Mouse (Mus musculus): ENCODE results near the gene Metrn.

Metrn gene

DNA sequence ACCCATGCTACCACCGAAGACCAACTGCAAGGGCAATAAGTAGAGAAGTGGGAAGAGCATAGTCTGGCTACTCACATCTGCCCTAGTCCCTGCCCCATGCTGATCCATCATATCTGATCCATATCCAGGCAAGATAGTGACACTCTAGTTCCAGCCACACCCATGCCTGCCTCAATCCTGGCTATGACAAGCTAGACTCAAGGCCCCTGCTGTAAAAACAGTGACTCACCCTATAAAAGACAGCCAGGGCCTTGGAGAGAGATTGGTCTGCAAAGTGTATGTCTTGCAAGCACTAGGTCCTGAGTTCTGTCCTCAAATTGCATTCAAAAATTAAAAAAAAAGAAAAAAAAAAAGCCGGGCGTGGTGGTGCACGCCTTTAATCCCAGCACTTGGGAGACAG is 9.6 kb upstream of the Metrn start:
- DNase-seq = no peak

- DNase-seq = peak; percentile 85
Measured at GRCm38 (mm10) chr17:25802825-25803517, 6.0 kb upstream of the Metrn start.

- DNase-seq = no peak
Measured at GRCm38 (mm10) chr17:25801029-25801428, 4.1 kb upstream of the Metrn start.

DNA sequence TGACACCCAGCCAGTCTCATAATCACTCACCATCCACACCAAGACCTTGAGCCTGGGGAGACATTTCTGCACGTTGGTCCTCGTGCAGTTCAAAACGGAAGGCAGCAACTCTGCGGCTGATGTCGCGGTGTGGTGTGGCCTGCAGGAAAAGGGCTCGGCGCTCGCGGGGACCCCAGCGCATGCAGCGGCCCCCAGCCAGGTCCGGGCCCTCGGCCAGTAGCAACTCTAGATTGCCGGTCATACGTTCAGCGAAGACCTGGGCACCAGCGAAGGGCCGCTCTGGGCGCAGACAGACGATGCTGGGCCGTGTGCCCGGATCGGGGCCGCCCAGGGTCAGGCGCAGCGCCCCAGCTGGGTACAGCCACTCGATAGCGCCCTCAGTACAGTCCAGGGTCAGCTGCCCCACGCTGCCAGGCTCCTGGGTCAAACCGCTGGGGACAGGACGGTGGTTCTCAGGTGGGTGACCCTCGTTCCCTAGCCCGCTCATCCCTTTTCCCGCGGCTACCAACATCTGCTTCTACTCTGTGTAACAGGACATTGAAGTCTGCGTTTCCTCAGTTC is 645 bp downstream of the Metrn start:
- DNase-seq = no peak

- DNase-seq = peak; percentile 62
Measured at GRCm38 (mm10) chr17:25795609-25796092, 1.3 kb downstream of the Metrn start, which contains the start of gene AC134908.4. AC134908.4 (minus strand) TSS chr17:25795659.

GRCm38 (mm10) chr17:25794998-25795397 is 1.9 kb downstream of the Metrn start:
- DNase-seq = no peak

DNA sequence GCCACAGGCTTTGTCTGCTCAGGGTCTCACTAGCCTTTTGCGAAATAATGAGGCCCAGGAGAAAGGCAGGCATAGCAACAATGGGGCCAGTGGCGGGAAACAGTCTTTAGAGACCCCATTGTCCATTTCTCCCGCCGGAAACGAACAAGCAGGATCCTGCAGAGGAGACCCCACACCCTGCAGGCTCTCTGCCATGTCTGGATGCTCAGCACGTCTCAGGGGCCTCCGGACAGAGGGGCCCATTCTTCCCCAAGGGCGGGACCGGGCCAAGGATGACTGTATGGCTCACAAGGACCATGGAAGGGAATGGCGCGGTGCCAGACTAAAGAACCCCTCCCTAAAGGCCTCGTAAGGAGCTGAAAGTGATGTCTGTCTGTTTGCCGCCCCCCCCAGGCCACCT is 2.7 kb downstream of the Metrn start:
- no peak for DNase-seq

- DNase-seq = peak; percentile 63
Measured at GRCm38 (mm10) chr17:25792615-25793014, 4.3 kb downstream of the Metrn start, which contains the start of gene Fam173a. Fam173a (minus strand) TSS chr17:25792901.

DNA sequence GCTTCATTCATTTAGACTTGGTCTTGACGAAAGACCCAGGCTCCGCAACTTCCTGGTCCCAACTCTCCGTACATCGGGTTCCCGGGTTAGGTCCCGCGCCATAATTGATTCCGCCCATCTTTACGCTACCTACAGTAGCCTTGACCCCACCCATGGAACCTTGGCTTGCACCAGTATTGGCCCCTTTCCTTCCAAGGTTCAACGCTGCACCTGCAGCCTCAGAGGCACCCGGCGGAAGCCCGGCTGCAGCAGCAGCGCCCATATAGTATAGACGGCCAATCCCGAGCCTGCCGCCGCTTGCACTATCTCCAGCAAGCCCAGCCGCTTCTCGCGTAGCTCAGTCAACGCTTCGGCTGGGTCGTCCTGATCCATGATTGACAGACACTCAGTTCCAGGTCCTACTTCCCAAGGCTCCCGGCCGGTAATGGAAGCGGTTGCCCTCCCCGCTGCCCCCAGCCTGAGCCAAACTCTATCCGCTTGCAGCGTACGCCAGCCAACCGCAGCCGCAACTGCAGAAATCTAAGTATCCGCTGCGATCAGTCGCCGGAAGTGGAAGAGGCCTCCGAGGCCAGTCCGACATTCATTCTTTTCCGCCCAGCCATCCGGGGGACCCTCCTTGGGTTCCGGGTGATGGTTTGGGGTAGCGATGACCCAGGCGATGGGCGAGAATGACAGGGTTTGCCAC is 5.0 kb downstream of the Metrn start:
- peak; percentile 82 for DNase-seq

DNA sequence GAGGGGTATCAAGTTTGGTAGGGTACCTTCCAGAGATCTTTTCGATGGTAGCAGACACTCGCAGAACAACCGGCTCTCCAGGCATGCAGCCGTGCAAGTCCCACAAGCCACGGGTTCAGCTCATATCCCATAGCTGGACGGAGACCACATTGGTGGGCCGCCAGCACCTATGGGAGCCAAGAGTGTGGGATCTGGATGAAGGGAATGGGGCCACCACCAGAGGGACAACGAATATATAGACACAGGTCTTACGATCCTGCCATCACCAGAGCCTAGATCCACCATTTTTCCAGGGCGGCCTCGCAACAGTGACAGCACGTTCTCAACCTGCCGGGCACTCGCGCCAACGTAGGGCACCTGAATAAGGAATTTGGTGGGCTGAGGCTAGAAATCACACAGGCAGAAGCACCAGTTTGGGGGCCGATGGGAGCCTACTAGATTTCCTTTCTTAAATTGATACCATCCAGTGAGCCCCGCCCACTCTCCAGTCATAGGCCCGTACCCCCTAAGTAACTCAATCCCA is 5.6 kb downstream of the Metrn start:
- no peak for DNase-seq

- no peak for DNase-seq
Measured at GRCm38 (mm10) chr17:25786781-25787504, 10.0 kb downstream of the Metrn start.

DNA sequence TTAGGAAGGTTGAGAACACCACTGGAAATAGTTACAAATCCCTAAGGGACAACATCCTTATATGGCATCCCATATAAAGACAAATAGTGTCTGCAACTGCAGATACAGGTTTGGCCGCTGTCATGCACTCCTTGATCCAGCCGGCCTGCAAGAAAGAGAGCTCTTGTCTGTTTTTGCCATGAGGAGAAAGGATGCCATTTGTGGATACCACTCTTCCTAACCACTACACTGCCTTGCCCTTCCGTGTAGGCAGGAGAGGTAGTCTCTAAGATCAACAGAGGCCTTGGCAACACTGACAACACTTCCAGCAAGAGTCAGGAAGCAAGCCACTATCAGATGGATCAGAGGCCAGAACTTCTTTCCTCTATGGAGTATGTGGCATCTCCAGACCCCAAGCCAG is 10.7 kb downstream of the Metrn start, which contains the start of gene Ccdc78:
Gene Ccdc78, plus strand, starts transcription at position 301 of the 400 bp plus-strand sequence.
- DNase-seq = no peak

- DNase-seq = peak; percentile 94
Measured at GRCm38 (mm10) chr17:25785281-25785745, 11.6 kb downstream of the Metrn start, which contains the start of gene Haghl. Haghl (minus strand) TSS chr17:25785673.

DNA sequence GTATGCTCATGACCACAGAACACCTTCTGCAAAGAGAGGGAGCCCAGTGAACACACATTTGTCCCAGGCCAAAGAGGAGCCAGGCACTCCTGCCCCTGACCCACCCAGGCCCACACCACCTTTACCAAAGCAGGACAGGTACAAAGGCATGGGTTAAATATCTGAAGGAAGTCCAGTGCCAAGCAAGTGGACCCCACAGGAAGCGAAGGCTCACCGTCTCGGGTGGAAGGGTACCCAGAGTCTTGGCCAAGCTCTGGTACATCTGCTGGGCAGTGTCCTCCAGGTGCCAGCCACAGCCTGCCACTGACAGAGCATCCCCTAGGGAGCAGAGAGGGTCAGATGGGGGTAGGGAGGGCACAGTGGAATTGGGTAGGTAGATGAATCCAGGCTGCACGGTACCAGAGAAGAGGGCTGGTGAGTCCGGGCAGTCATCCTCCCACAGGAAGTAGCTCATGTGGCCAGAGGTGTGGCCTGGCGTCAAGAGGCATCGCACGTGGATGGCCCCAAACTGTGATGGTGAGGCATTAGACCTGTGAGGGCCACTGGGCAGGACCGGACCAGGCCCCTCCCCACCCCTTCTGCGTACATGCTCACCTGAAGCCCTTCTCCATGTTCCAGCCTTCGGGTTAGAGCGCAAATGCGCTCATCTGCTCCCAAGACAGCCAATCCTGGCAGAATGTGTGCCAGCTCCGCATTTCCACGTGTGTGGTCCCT is 12.9 kb downstream of the Metrn start:
- DNase-seq = no peak

DNA sequence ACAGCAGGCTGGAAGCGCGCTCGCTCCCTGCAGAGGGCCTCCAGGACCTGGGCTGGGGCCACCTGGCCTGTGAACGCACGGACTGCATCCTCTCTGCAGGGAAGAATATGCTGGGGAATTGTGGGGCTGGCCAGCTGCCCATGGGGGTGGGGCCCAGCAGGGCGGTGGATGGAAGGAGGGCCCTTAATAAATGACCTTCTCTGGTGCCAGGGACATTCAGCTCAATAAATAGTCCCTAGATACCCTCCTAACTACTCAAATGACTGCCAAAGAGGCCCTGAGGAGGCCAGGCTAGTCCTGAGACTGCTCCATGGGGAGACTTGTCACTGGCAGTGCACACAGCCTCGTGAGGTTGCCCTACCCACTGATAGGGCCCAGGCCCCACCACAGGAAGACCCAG is 13.8 kb downstream of the Metrn start:
- peak; percentile 10 for DNase-seq

GRCm38 (mm10) chr17:25781339-25781738 is 15.6 kb downstream of the Metrn start:
- no peak for DNase-seq

DNA sequence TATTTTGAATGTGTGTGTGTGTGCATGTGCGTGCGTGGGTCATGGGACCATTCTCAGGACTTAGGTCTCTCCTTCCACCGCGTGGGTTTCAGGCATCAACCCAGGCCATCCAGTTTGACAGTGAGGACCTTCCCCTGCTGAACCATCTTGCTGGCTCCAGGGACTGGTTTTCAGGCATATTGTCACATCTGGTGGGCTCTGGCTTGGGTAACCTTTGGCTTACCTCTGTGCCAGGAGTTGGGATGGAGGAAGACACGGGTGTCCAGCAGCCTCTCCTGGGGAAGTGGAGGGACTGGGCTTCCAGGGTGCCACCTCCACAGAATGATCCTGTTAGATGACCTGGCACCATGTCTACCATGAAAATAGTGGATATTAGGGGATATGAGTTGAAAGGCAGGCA is 19.0 kb downstream of the Metrn start:
- DNase-seq = no peak

DNA sequence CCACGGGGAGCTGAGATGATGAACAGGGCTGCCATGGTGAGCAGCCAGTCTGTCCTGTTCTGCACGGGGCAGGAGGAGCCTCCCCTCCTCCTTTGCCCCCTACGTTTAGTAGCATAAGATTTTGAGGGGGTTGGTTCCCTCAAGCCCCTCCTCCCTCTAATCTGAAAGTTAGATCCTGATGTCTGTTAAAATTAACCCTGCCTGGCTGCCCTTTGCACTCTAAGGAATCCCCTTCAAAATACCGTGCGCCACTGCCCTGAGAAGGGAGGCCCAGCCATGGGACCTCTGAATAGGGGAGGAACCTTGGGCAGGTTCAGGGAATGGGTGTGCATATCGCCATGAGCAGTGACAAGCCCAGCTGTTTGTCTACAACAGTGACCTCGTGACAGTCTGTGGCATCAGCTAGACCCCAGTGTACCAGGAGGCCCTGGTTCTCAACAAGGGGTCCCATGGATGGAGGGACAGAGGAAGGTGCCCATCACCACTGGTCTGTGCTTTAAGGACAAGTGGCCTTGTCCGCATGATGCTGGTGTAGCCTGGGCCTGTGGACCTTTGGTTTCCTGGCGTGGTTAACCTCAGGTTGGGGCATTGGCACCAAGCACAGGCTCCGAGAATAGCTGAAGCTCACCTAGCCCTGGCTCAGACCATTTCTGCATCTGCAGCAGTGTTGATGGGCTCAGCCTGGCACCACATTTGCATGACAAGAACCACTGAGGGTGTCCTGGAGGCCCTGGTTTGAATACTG is 21.4 kb downstream of the Metrn start:
- no peak for DNase-seq

GRCm38 (mm10) chr17:25773549-25774120 is 23.3 kb downstream of the Metrn start, which contains the start of gene Narfl:
Narfl (plus strand) TSS chr17:25773776.
- peak; percentile 98 for DNase-seq

DNA sequence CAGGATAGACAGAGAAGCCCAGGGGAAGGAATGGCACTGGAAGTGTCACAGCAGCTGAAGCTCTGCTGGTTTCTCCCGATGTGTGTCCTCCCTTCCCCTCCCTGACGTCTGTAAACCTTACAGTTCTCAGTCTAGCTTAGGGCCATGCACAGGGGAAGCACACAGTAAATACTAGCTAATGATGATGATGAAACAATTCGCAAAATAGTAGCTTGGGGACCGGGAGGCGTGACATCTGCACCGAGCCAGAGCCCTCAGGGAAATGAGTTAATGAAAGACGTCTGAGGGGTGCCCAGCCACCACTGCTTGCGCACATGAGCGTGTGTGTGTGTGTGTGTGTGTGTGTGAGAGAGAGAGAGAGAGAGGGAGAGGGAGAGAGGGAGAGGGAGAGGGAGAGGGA is 27.6 kb downstream of the Metrn start:
- no peak for DNase-seq

DNA sequence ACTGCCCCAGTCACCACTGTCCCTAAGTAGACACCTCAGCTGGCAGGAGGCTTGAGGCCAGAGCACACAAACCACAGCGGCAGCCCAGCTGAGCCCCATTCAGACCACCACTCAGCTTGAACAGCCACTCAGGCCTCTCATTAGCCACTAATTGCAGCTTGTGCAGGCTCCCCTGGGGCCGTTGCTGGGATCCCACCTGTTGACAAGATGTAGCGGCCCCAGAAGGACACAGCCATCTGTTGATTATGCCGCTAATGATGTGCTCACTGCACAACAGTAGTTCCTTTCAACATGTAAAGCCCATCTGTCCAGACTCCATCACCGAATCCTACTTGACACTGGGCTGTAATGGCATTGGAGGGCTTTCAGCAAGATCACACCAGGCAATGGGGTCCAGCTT is 31.1 kb downstream of the Metrn start:
- no peak for DNase-seq

Data from right cerebral cortex, postnatal 25 days (tissue).